Mouse (Mus musculus) CD4-positive helper T cell, adult 2 months (primary cell): ENCODE measurements around the gene Enpp1.

ENCODE experiments used
- DNase-seq: peaks from one replicate; pipeline ENCODE4 v3.0.0-alpha.2; 2012; ENCODE audit warnings: low read depth, missing footprints, low spot score

Gene Enpp1

DNA sequence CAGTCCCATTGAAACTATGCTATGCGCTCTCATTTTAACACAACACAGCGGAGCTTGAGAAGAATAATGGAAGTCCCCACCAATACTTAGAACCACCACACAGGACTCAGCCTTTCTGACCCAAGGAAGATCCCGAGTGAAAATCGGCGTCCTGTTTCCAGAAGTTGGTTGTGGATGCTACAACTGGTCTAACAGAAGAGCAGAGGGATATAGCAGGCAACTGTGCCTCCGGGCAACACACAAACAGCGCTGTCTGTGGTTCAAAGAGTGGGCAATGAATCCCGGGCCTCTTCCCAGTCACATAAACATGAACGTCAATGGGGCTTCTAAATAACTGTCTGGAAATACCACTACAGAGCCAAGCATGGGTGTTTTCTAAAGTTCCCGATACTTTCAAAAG is 888 bp downstream of the Enpp1 start:
- DNase-seq = no peak

DNA sequence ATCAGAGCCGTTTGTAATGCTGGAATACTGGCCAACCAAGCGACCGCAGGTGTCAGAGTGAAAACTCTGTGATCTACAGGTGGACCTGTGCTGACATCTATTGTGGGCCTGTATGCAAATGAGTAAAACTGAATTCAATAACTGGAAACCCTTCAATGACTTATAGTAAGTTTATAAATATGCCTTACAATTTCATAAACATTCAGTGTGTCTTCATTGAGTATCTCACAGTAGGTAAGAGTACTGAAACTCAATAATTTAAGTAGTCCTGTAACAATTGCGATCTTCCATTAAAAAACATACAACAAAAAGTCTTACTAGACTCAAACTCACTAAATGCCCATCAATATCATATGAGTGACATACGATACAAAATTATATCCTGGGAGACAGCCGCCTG is 1.6 kb downstream of the Enpp1 start:
- no peak for DNase-seq

DNA sequence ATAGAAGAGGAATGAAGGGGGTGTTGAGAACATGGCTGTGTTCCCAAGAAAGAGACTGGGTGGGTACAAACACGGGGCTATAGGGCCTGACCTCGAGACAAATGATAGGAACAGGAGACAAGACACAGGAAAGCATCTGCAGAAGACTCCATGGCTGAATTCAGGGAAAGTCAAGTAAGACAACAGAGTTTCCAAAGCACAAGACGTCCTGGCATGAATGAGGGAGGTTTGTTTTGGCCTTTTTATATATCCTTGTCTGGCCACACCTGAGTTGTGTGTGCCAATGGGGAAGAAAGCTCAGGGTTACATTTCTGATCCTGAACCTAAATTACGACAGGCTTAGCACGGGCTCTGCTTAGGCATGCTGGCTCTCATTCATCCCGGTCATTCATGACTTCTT is 4.2 kb downstream of the Enpp1 start:
- DNase-seq = no peak

DNA sequence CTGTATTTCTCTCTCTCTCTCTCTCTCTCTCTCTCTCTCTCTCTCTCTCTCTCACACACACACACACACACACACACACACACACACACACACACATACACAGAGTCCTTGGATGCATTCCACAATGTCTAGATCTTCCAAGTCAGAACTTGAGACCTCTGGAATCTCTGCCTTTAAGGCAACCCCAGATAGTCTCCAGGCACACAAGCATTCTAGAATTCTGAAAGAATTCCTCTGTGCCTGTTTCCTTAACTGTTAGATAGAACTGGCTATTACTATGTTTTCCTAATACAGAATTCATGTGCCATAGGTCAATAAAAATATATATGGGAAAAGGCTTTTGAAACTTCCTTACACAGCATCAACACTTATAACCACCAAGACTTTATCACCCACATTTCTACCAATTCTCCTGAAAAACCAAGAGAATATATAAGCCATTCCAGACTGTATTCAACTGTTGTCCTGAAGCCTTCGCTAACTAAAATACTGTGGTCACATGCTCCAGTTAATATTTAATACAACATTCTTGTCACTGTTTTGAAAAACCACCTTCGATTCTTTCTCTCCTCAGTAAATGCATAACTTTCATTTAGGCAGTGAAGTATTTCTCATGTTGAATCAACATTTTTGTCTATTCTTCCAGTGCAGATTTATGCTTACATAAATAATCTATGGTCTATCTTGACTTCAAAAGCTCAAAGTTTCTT is 5.4 kb downstream of the Enpp1 start:
- DNase-seq = no peak

DNA sequence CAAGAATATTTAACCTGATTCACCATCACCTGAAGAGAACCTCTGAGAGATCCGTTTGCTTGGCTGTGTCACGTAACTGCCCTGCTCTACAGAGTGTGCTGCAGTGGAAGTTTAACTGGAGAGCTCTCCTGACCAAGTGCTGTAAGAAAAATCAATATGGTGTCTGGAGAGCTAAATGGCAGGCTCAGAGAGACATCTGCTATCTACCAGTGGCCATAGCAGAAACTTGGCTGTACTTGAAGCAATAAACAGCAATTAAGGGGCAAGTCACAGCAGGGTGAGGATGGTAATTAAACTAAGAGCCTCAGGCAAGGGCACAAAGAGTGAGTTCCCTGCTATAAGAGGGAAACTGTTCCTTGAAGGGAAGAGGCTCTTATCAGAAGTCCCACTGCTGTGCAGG is 9.3 kb downstream of the Enpp1 start:
- DNase-seq = no peak

DNA sequence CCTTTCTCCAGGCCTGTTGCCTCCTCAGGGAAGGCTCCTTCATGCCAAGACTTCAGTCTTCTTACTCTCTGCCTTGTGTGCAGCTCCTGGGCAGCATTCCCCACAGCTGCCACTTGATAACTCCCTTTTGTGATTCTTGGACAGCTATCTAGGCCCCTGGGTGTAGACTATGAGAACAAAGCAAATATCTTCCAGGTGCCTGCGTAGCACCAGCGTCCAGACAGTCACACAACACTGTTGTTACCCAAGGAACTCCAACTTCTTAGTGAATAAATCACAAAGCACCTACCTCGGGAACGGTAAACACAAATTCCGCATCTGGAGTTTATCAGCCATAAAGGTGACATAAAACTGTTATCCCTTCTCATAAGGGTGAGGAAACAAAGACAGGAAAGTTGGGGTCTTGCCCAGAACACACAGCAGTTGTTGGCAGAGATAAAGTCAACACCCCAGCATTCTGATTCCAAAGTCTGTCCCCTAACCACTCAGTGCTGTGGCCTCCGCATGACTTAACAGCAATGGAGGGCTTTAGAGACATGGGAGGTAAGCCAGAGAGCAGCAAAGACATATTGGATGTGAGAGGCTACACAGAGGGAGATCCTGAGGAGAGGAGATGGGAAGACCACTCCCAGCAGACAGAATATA is 13.7 kb downstream of the Enpp1 start:
- DNase-seq = no peak

DNA sequence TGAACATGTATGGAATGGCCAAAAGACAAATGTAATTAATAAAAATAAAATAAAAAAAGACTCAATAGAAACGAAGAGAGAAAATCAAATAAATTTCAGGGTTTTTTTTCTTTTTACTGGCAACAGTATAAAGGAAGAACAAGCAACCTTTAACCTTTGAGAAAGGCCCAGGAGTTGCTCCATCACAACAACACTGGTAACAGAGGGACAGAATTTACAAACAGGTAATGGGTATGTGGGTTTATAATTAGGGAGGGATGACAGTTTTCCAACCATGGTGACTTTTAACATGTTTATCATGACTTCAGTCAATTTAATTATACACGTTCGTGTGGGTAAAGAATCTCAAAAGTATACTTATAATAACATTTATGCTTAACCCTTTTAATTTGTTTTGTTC is 15.2 kb downstream of the Enpp1 start:
- no peak for DNase-seq

DNA sequence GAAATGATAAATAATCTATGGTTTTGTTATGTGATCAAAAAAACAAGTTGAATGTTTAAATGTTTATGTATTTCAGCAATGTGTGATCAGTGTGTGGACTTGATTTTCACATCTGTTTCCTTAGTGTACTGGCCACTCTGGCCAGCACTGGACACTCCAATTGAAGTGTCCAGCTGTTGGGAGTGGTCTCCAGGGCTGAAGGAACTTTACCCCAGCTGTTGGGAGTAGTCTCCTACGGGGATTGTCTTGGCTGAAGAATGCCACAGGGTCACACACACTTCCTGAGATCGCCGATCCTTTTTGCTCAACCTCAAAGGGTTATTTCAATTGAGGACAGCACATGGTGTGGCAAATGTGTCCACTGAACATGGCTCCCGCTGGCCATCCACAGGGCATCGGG is 16.2 kb downstream of the Enpp1 start:
- DNase-seq = no peak

DNA sequence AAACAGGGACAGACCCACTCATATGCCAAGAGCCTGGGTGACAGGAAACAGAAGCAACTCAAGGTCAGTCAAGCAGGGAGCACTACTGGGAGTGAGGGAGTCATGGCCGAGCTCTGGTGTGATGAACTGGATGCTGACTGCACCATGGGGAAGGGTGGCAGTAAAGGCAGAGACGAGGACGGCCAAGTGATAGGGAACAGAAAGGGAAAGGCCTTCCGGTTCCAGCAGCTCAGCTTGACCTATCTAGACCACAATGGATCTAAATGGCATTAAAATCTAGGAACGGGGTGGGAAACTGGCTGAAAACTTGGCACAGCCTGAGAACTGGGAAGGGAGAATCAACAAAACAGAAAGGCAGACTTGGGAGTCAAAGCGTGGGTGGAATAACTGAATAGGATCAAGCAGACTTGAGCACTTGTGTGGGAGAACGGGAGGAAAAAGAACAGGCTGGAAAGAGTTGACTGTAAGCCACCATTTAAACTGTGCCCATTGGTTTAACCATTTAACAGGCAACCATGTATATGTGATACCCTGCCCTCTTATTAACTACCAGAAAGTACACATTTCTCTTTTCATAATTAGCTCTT is 29.3 kb downstream of the Enpp1 start:
- no peak for DNase-seq

DNA sequence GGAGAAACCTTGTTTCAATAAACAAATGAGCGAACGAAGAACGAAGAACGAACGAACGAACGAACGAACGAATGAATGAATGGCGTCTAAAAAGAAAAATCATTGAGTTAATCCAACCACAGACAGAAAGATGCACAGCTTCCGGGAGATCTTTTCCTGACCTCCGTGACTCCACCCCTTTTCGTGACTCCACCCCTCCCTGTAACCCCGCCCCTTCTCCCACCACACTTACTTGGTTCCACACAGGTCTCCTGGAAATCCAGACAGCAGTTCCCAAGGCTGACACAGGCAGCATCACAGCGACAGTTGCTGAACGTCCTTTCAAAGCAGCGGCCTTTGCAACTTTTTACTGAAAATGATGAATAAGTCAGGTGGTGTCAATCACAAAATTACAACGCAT is 34.3 kb downstream of the Enpp1 start:
- no peak for DNase-seq

DNA sequence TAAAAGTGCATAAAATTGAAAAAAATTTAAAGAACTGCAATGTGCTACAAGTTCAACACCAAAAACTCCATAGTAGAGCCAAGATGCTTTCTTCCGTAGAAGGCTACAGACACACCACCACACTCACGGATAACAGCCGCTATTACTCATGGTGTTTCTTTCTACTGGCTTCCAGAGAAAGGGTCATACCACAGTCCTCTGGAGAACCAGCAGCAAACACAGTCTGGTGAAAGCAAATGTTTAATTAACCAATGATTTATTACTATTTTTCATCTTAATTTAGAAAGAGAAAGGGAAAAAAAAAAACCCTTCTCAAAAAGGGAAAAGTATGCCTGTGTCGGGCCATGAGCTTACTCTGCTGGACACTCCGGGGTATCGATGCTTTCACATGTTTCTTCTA is 37.7 kb downstream of the Enpp1 start:
- DNase-seq = no peak

DNA sequence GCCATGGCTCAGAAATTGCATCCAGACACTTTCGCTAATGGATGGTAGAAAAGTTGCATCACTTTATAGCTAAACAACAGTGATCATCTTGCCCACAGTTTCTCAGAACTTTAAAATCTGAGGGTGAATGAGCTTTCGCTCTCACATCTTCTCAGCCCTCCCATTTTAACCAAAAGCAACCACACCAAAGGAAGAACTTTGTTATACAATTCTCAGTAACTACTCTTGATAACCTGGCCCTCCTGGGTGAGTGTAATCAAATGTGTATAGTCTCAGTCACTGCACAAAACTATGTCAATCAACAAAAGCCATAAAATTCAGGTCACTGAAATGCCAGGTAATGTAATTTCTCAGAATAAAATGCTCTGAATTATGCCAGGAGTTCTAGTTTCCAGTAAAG is 39.0 kb downstream of the Enpp1 start:
- DNase-seq = peak; percentile 56

DNA sequence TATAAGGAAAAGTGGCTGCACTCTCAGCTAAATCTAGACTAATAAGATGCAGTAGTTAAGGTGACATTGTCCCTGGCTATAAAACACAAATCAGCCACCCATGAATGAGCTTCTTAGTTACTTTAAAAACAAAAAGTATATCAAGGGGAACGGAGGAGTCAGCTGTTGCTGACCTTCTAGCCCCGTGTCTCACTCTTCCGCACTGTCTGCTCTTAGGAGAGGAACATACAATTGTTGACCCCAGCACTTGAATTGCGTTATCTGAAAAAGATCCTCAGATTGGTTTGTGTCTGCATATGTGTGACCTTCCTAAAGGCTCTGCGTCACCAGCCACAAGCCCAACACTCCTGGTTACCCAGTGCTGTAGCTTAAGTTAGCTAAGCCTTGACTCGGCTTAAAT is 41.4 kb downstream of the Enpp1 start:
- DNase-seq = no peak

DNA sequence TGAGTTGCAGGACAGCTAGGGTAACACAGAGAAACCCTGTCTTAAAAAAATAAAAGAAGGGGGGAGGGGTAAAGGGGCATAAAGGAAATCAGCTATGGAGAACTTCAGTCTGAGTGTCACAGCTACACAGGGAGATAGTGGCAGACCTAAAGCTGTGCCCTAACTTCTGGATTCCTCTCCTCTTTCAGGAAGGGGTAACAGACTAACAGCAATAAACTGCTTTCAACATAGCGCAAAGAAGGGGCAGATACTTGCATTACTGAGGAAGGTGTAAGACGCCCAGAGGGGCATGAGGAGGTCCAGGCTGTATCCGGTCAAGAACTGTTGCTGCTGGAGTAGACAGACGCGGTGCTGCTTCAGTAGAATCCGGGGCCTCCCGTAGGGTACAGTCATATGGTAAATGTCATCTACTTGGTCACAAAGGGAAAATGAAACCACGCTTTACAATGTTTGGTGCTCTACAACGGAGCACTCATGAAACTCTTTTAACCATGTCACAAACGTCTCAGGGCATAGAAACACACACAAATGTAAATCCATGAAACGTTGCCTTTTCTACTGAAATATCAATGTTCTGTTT is 60.9 kb downstream of the Enpp1 start:
- peak; percentile 64 for DNase-seq

DNA sequence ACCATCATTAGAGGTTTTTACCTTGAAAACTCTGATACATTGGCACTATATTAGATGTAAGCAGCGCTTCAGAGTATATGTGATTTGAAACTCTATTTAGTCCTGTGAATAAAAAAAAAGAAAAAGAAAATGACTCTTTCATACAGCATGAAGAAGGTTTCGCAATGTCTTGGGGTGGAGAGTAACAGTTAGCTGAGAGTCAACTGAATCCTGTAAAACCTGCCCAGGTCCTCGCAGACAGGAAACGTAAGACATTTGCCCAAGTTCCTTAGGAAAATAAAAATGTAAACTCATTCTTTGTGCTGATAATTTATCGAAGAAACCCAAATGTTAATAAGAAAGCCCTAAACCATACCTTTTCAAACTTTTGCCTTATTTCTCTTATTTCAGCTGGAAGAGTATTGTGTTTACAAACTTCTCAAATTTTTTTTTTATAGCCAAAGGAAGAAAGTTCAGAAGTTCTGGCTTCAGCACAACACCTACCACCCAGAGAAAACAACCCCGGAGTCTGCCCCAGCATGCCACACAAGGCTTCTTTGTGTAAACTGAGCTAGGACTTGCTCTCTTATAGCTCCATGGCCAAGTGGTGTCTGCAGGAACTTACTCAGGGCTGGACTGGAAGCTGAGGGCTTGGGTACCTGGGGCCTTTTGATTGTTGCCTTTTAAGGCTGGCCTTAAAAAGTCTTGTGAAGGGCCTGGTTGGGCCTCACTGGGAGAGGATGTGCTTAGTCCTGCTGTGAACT is 63.8 kb downstream of the Enpp1 start:
- DNase-seq = no peak

DNA sequence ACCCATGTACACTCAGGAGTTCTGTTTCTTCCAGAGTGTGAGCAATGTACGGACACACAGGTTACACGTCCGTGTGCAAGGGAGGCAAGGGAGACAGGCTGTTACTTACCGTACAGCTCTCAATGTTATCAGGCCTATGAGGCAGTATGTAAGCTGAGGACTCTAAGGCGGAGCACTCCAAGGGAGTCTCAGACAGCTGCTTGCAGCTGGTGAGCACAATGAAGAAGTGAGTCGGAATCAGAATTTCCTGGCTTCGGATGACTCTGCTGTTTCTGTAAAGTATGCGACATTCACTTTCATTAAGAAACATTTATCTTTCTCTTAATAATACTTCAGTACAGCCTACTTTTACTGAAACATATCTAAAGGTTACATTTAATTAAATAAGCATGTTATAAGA is 66.8 kb downstream of the Enpp1 start:
- DNase-seq = no peak

DNA sequence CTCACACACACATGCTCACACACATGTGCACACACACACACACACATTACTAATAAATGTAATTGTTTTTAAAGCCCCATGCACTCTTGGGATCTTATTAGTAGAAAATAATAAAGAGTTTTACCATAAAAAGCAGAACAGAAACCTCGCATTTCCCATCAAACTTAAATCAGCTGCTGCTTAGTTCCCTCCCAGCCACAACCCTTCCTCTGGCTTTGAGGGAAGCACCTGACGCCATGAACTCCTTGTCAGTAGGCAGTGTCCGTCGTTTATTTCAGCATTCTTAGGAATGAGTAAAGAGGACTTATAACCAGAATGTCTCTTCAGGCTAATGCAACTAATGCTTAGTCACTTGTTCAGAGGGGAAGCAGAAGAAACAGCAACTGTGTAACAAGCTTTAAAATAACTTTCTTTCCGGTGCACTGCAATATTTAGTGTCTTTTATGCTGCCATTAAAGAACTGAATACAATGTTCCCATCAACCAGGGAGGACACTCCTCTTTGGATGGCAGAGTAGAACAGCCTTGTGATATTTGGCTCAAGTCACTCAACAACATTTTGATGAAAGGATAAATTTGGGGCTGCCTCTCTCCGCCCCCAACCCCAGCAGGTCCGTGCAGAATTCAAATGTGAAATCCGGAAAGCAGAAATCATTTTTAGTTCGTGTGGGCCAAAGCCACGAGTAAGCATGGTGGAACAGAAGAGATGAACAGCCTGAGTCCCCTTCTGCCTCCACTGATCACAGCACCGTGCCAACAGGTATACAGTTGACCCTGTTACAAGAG is 69.0 kb downstream of the Enpp1 start:
- no peak for DNase-seq

DNA sequence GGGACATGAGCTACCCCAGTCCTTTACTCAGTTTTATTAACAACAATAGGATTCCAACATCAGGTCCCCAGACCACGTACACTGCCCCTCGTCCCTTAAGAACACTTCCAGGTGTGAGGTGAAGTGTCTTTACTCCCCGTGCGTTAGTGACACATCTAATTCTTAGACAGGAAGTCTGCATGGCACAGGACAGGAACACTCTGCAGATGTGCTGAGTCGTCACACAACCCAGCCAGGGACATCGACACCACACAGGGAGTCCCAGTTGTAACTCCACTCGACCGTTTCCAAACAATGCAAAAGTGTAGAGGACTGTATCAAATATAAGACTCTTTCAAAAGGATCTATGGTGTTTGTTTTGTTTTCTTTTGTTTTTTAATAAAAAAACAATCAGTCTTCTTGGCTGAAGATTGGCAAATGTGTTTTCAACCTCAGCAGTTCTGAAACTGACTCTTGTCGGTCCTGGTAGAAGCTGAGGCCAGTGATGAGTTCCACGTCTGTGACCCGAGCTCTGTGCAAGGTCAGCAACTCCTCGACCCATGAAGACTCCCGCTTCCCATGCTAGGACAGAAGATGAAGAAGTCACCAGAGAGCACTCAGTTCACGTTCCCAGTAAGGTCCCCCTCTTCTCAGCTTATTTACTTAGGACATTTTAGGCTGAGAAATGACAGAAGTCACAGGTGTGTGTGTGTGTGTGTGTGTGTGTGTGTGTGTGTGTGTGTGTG is 70.4 kb downstream of the Enpp1 start:
- DNase-seq = peak; percentile 29

DNA sequence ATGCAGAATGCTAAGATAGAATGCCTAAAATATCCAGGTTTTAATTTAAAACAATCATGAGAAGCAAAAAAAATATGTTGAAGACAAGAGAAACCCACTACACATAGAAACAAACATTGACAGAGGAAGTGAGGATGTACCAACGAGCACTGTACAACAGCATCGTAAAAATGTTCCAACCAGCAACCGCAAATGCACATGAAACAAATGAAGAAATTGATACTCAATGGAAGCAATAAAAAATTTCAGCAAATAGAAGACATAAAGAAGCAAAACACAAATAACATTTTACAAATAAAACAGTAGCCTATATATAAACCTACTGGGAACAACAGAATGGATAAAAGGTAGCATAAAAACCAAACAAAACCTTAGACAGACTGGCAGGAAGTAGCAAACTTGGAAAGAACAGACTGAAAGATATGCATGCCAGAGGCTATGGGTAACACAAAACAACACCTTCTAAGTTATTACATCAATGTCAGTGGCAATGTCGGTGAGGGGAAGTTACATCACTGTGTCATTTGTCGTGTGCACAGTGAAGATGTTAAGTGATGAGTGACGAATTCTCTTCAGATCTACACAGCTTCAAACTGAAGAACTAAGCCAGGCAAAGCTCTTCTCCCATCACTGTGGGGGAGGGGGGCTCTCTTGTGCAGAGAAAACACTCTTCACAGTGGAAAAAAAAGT is 71.6 kb downstream of the Enpp1 start:
- DNase-seq = peak; percentile 85

DNA sequence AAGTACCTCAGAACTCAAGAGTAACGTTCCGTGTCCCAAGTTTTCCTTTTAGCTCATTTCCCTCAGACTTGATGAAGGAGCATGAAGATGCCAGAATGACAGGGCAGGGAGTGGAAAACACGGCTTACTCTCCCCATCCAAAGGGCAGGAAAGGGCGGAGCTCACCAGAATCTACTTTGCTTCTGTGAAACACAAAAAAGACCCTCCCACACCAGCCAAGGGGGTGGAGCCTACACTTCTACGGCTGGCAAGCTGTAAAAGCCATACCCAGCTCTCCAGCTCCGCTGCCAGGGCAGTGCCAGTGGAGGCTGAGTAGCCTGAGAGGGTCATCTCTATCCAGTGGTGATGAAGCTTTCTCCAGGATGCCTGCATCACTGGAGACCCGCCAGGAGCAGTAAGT is 72.4 kb downstream of the Enpp1 start:
- peak; percentile 79 for DNase-seq
